Mouse (Mus musculus) spleen, adult 2 months (tissue): ENCODE measurements around the gene Bean1. TPM values are rescaled to one million over a fixed set of nuclear protein-coding genes. Genes with fewer than 3 reads are reported as not detected.

Experiments
- DNase-seq, 2 experiments: peaks; one replicate each; pipeline versions ENCODE4 v3.0.0 to v3.0.0-alpha.2; 2012 to 2021; ENCODE audit warnings: low spot score in 2 of 2, low read depth in 1 of 2
- H3K27ac ChIP-seq: fragments of 200-500 bp; 2 replicates; pipeline ENCODE4 v1.5.1; 2012; ENCODE audit warnings: low read length, inconsistent platforms; ENCODE audit not compliant: insufficient read depth
- H3K27me3 ChIP-seq: fragments of 200-500 bp; 2 replicates; pipeline ENCODE4 v1.6.1; 2012; ENCODE audit warnings: mild to moderate bottlenecking, moderate library complexity, low read length, inconsistent platforms; ENCODE audit not compliant: control insufficient read depth, insufficient read depth
- H3K36me3 ChIP-seq: fragments of 200-500 bp; 2 replicates; pipeline ENCODE4 v1.6.1; 2012; ENCODE audit warnings: mild to moderate bottlenecking, low read length, inconsistent platforms; ENCODE audit not compliant: control insufficient read depth, insufficient read depth
- H3K4me1 ChIP-seq: fragments of 200-500 bp; 2 replicates; pipeline ENCODE4 v1.6.1; 2011; ENCODE audit warnings: inconsistent platforms; ENCODE audit not compliant: control insufficient read depth, insufficient read depth, insufficient read length
- H3K4me3 ChIP-seq: fragments of 200-500 bp; 2 replicates; pipeline ENCODE4 v1.5.1; 2011; ENCODE audit warnings: mild to moderate bottlenecking, inconsistent platforms; ENCODE audit not compliant: insufficient read depth, insufficient read length; ENCODE audit errors: extremely low read depth
- CTCF ChIP-seq: fragments of 200-500 bp; IDR thresholded peaks from 2 replicates; pipeline ENCODE4 v1.5.1; 2011; ENCODE audit warnings: mild to moderate bottlenecking, inconsistent platforms; ENCODE audit not compliant: insufficient read depth, insufficient read length, insufficient replicate concordance; ENCODE audit errors: extremely low read depth
- POLR2A ChIP-seq: fragments of 200-500 bp; IDR thresholded peaks from 2 replicates; pipeline ENCODE4 v1.6.1; 2011; ENCODE audit warnings: low read depth, low read length, inconsistent platforms
- WGBS: fragments of 180-500 bp; shearing (Covaris S2); methylation state at CpG from one replicate; pipeline ENCODE4 v1.1.7; 2018; 5-methylcytosine and 5-hydroxymethylcytosine counted together
- polyA plus RNA-seq: library from polyadenylated mRNA; depleted of rRNA; stranded (reverse); fragments of >200 nt; gene quantifications from 2 replicates; pipeline ENCODE4 v1.2.3, GENCODE M21; 2012

Gene Bean1
- polyA plus RNA-seq, 1 experiment: 0.72 TPM

GRCm38 (mm10) chr8:104131414-104131975 lies 38.7 kb upstream of the Bean1 start:
- H3K27ac ChIP-seq: no peak overlapping the region
- peaks cover 12% of the 10 kb centered on the region; the same call in 1 of the 2 replicates for H3K4me1 ChIP-seq
- WGBS: 34% methylated on average over 7 of the region's 7 CpGs
- TF ChIP-seq POLR2A (no peak), CTCF (no peak)
- H3K36me3 ChIP-seq: no peaks in the 10 kb centered on the region
- no peak for DNase-seq
- no peaks in the 10 kb centered on the region for H3K27me3 ChIP-seq
- no peak overlapping the region for H3K4me3 ChIP-seq

DNA sequence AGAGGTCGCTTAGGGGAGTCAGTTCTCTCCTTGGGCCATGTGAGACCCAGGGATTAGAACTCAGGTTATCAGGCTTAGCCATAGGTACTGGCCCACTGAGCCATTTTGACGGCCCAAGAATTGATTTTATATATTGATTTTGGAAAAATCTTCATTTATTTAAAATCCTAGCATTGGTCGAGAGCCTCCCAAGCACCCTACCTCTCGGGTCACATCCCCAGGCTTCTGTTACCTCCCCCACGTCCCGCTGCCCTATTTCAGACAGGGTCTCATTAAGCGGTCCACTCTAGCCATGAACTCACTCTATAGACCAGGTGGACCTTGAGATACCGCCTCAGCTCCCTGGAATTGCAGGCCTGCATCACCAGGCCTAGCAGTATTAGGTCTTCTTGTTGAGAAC lies 35.7 kb upstream of the Bean1 start:
- WGBS: 89% methylated on average over 8 of the region's 8 CpGs
- Histone ChIP-seq H3K27ac (no peak overlapping the region), H3K4me3 (no peak overlapping the region), H3K27me3 (no peaks in the 10 kb centered on the region), H3K4me1 (peaks cover under 1% of the 10 kb centered on the region; the same call in 1 of the 2 replicates), H3K36me3 (no peaks in the 10 kb centered on the region)
- TF ChIP-seq POLR2A (no peak), CTCF (no peak)
- DNase-seq: no peak

DNA sequence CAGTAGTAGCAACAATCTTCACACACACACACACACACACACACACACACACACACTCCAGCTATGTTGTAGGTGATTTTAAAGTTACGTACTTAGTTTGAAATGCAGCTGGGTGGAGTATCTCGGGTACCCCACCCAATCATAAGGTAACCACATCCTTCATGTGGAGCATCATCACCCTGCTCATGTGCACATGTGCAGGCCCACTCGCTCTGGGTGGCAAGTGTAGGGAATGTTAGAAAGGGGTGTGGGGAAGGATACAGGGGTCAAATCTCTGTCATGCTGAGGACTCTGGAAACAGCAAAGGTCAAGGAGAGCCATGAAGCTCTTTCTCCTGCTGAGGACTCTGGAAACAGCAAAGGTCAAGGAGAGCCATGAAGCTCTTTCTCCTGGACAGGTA lies 34.0 kb upstream of the Bean1 start:
- no peak overlapping the region for H3K27ac ChIP-seq
- no peak for DNase-seq
- WGBS: 71% methylated on average over 3 of the region's 3 CpGs

DNA sequence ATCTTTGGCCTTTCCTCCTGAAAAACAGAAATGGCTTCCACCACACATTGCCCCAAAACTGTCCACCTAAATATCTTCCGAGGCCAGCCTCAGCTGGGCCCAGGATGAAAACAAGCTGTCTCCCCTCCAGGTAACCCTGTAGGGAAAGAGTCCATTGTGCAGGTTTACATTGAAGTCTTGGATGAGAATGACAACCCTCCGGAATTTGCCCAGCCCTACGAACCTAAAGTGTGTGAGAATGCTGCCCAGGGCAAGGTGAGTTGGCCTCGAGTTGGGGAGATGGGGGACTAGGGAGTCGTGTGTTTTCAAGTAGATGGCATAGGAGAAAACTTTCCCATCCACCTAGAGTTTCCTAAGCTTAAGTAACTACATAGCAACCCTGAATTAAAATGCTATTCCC lies 32.6 kb upstream of the Bean1 start:
- TF ChIP-seq POLR2A: no peak
- TF ChIP-seq CTCF: no peak
- WGBS: 89% methylated on average over 5 of the region's 5 CpGs
- DNase-seq: no peak

More for the DNA sequence above, 34.0 kb upstream of the Bean1 start:
- TF ChIP-seq CTCF: no peak
- Histone ChIP-seq H3K4me1 (no peaks in the 10 kb centered on the region; the same call in 1 of the 2 replicates), H3K27me3 (no peaks in the 10 kb centered on the region), H3K4me3 (no peak overlapping the region), H3K36me3 (no peaks in the 10 kb centered on the region)

DNA sequence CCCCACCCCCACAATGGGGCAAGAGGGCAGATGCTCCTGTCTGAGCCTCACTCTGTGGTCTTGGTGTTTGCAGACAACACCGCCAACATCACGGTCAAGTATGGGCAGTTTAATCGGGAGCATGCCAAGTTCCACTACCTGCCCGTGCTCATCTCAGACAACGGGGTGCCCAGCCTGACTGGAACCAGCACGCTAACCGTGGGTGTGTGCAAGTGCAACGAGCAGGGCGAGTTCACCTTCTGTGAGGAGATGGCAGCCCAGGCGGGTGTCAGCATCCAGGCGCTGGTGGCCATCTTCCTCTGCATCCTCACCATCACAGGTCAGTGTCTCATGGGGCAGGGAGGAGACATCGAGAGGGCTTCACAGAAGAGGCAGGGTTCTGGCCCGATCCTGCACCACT lies 29.6 kb upstream of the Bean1 start:
- Histone ChIP-seq H3K27me3 (no peaks in the 10 kb centered on the region), H3K36me3 (no peaks in the 10 kb centered on the region), H3K27ac (no peak overlapping the region), H3K4me3 (no peak overlapping the region), H3K4me1 (no peaks in the 10 kb centered on the region; the same call in 1 of the 2 replicates)
- TF ChIP-seq POLR2A: no peak
- no peak for TF ChIP-seq CTCF
- WGBS: 94% methylated on average over 13 of the region's 13 CpGs
- no peak for DNase-seq

More for the DNA sequence above, 32.6 kb upstream of the Bean1 start:
- Histone ChIP-seq H3K27ac (no peak overlapping the region), H3K4me1 (no peaks in the 10 kb centered on the region; the same call in 1 of the 2 replicates), H3K36me3 (no peaks in the 10 kb centered on the region), H3K4me3 (no peak overlapping the region), H3K27me3 (no peaks in the 10 kb centered on the region)

DNA sequence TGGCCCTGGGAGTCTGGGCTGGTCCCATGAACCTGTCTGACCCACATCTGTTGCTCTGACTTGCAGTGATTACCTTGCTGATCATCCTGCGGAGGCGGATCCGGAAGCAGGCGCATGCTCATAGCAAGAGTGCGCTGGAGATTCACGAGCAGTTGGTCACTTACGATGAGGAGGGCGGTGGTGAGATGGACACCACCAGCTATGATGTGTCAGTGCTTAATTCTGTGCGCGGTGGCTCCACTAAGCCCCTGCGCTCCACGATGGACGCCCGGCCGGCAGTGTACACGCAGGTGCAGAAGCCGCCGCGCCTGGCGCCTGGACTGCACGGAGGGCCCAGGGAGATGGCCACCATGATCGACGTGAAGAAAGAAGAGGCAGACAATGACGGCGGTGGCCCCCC lies 27.8 kb upstream of the Bean1 start:
- TF ChIP-seq POLR2A (no peak), CTCF (no peak)
- Histone ChIP-seq H3K27me3 (no peaks in the 10 kb centered on the region), H3K4me3 (no peak overlapping the region), H3K27ac (no peak overlapping the region), H3K36me3 (no peaks in the 10 kb centered on the region), H3K4me1 (no peaks in the 10 kb centered on the region; the same call in 1 of the 2 replicates)
- DNase-seq: no peak
- 95% methylated on average over 25 of the region's 25 CpGs for WGBS

DNA sequence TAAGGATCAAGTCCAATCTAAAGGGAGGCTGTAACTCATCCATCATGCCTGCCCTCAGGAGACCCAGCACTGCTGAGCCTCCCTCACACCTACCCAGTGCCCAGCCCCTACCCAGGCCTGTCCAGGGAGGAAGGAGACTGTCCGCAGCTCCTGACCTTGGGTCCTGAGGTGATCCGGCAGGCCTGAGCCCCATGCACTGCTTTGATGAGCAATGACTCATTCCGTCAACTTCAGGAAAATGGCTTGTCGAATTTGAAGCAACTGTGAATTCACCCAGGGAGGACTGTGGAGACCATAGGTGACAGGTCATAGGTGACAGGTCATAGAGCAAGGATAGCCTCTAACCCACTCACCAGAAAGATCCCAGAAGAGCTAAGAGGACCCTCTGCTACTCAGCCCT lies 26.9 kb upstream of the Bean1 start:
- Histone ChIP-seq H3K27me3 (no peaks in the 10 kb centered on the region), H3K4me3 (no peak overlapping the region), H3K36me3 (no peaks in the 10 kb centered on the region), H3K27ac (no peak overlapping the region), H3K4me1 (no peaks in the 10 kb centered on the region; the same call in 1 of the 2 replicates)
- TF ChIP-seq POLR2A (no peak), CTCF (no peak)
- DNase-seq: no peak
- WGBS: 88% methylated on average over 4 of the region's 4 CpGs
